Mouse (Mus musculus): ENCODE measurements around the gene Kifc5b. TPM values are rescaled to one million over a fixed set of nuclear protein-coding genes. Genes with fewer than 3 reads are reported as not detected.
A peak's percentile ranks its signal among the peaks of the same experiment; 100 is the strongest.
"Not testable (repeated sequence)": the region's sequence is repeated elsewhere in the genome, so short reads cannot be mapped to it uniquely, and the experiment has no call there.

Gene Kifc5b
- polyA plus RNA-seq, 1 experiment from 2014 or later: 3.6 TPM

DNA sequence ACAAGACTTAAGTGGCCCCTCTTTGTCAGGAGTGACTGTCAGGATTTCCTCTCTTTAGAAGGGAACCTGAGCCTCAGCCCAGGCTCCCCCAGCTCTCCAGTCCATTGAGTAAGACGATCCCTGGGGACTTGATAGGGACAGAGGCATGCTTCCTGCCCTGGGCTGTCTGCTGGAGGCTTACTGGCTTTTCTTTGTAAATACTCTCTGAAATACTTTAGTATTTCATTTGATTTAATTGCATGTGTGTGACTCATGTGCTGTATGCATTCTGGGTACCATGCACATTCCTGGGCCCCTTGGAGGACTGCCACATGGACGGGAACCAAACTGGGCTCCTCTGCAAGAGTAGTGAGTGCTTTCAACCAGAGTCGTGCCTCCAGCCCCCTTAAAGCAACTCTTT lies 29.0 kb upstream of the Kifc5b start:
- H3K9me3 ChIP-seq: no peaks in the 10 kb centered on the region
- no peak overlapping the region for H3K4me3 ChIP-seq
- no peaks in the 10 kb centered on the region for H3K36me3 ChIP-seq
- H3K9ac ChIP-seq: no peak overlapping the region; the same call in 1 of the 2 replicates
- H3K4me2 ChIP-seq: no peak overlapping the region
- WGBS: 44% methylated on average over 3 of the region's 3 CpGs
- no peak for ATAC-seq (ENCODE audit: low FRiP score)
- H3K27me3 ChIP-seq: peaks cover 42% of the 10 kb centered on the region
- peaks cover 24% of the 10 kb centered on the region for H3K4me1 ChIP-seq (replicated peaks)
- no peak overlapping the region for H3K27ac ChIP-seq

DNA sequence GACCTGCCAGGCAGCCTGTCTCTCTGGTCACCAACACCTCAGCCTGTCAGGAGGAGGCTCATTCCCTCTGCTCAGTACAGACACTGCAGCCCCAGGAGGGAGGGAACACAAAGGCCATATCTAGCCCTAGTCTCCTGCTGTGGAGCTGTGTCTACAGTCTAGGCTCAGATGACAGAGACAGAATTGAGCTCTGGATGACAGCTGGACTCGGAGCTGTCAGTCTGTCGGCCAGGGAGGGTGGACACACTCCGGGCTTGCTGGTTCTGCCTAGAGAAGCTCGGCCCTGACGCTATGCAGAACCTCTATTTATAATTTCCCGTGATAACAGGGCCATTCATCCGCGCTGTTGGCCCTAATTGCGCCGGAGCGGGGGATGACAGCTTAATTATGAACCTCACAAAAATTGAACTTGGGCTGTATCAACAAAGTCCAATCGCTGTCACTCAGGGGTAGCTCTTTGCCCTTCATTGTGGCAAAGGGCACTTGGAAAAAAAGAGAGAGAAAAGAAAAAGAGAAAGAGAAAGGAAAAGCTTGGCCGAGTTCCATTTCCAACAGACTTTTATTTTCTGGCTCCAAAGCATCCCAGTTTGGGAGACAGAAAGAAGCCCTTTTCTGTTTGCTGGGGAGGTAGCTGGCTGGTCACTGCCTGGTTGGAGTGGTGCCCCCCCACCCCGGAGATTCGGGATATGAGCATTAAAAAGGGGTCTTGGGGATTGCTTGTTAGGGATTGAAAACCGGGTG lies 24.1 kb upstream of the Kifc5b start:
- peak overlapping the region; percentile 17; the same call in 1 of the 2 replicates for H3K4me2 ChIP-seq
- ATAC-seq (ENCODE audit: low FRiP score): peak; percentile 57; the same call in 1 of the 2 replicates
- 31% methylated on average over 16 of the region's 16 CpGs for WGBS

DNA sequence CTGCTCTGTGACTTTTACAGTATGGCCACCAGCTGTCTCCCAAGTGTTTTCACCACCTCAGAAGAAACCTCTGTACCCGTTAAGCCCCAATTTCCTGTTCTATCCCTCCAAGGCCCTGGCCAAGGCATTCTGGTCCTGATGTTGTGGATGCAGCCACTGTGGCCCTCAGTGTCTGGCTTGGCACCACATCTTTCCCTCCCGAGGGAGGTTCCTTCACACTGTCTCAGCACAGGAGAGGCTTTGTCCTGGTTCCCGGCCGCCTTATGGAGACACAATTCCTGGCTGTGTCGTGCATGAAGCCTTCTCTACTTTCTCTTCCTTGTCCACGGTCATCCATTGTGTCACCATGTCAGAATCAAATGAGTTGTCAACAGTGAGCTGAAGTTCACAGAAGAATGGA lies 23.4 kb upstream of the Kifc5b start:
- 48% methylated on average over 6 of the region's 6 CpGs for WGBS
- H3K4me1 ChIP-seq (replicated peaks): peaks cover 23% of the 10 kb centered on the region
- no peaks in the 10 kb centered on the region for H3K36me3 ChIP-seq
- no peak overlapping the region for H3K4me3 ChIP-seq
- no peak overlapping the region for H3K27ac ChIP-seq
- no peak overlapping the region for H3K9ac ChIP-seq
- no peaks in the 10 kb centered on the region for H3K9me3 ChIP-seq
- H3K27me3 ChIP-seq: peaks cover 41% of the 10 kb centered on the region
- no peak overlapping the region for H3K4me2 ChIP-seq
- ATAC-seq (ENCODE audit: low FRiP score): no peak

More for the DNA sequence above, 24.1 kb upstream of the Kifc5b start:
- H3K4me1 ChIP-seq (replicated peaks): peaks cover 23% of the 10 kb centered on the region
- peak overlapping the region; percentile 24; the same call in 1 of the 2 replicates for H3K9ac ChIP-seq
- H3K27ac ChIP-seq: no peak overlapping the region
- H3K9me3 ChIP-seq: no peaks in the 10 kb centered on the region
- peaks cover 43% of the 10 kb centered on the region for H3K27me3 ChIP-seq
- no peaks in the 10 kb centered on the region for H3K36me3 ChIP-seq
- H3K4me3 ChIP-seq: no peak overlapping the region

DNA sequence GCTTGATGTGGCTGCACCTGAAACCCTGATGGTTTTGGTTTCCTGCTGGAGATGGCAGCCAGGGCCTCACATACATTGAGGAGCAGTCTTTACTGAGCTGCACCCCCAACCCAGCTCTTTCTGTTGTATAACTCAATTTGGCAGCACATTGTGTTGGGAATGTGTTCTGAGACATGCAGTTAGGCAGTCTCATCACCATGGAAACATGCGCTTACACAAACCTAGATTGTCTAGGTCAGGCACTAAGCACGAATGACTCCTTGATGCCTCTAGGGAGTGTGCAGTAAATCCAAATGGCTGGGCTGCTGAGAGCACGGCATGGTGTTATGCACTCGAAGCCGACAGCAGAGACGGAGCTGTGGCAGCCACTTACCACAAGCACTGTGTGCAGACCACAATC lies 22.5 kb upstream of the Kifc5b start:
- Histone ChIP-seq H3K4me2 (no peak overlapping the region), H3K4me1 (replicated peaks) (peaks cover 23% of the 10 kb centered on the region), H3K4me3 (no peak overlapping the region), H3K27ac (no peak overlapping the region), H3K9ac (no peak overlapping the region), H3K36me3 (no peaks in the 10 kb centered on the region), H3K27me3 (peaks cover 40% of the 10 kb centered on the region), H3K9me3 (no peaks in the 10 kb centered on the region)
- ATAC-seq (ENCODE audit: low FRiP score): no peak
- WGBS: 72% methylated on average over 6 of the region's 6 CpGs

DNA sequence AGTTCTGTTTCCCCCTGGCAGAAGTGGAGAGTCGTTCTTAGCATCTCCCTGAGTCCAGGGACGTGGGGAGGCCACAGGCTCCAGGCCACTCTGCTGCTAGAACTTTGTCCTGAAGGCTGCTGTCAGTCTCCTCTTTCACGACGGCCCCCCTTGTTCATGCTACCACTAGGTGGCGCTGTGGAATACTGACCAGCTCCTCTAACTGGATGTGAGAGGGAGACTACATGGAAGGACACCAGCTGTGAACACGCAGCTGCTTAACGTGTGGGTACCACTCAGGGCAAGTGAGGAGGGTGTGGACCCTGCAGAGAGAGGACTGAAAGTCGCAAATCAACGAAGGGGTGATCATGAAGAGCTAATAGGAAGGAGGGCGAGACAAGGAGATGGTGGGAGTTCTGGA lies 21.3 kb upstream of the Kifc5b start:
- Histone ChIP-seq H3K27me3 (peaks cover 36% of the 10 kb centered on the region), H3K27ac (no peak overlapping the region), H3K9me3 (no peaks in the 10 kb centered on the region), H3K4me3 (no peak overlapping the region), H3K9ac (no peak overlapping the region), H3K4me1 (replicated peaks) (peaks cover 23% of the 10 kb centered on the region), H3K36me3 (no peaks in the 10 kb centered on the region), H3K4me2 (no peak overlapping the region)
- ATAC-seq (ENCODE audit: low FRiP score): no peak
- 13% methylated on average over 10 of the region's 10 CpGs for WGBS

DNA sequence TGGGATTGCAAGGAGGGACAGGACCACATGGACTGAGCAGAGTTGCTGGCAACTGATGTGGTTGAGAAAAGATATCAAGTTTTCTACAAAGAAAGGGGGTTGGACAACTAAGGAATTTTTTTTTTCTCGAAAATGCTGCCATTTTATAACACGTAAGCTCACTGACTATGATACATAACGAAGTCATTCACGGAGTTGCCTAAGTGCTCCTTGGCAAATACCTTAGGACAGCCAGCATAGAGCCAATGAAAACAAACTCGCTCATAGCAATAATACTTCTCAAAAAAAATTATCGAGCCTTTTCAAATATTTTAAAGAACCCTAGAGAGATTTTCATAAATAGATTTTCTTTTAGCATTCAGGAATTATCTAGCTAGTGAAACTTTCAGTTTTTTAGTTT lies 16.0 kb upstream of the Kifc5b start:
- H3K9me3 ChIP-seq: no peaks in the 10 kb centered on the region
- no peak overlapping the region for H3K4me3 ChIP-seq
- no peak overlapping the region for H3K9ac ChIP-seq
- 87% methylated on average over 6 of the region's 6 CpGs for WGBS
- no peak for ATAC-seq (ENCODE audit: low FRiP score)
- no peaks in the 10 kb centered on the region for H3K36me3 ChIP-seq
- no peaks in the 10 kb centered on the region for H3K4me1 ChIP-seq (replicated peaks)
- H3K4me2 ChIP-seq: no peak overlapping the region
- H3K27ac ChIP-seq: no peak overlapping the region
- H3K27me3 ChIP-seq: peaks cover 25% of the 10 kb centered on the region

DNA sequence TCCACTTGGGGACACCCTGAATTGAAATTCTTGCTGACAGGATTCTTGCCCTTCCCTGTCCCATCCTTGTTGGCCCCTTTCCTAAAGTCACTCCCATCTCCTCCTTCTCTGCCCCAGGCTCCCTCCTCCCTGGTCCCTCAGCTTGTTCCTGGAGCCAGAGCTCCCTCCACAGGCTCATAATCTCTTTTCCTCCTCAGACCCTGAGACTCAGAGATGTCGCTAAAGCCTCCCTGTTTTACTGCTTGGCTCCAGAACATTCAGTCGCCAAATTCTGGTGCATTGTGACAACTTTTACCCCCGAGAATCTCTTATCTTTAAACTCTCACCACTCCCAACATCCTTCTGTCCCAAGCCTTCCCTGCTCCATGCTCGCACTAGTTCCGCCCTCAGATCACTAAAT lies 12.6 kb upstream of the Kifc5b start:
- no peak overlapping the region for H3K9ac ChIP-seq
- 67% methylated on average over 5 of the region's 5 CpGs for WGBS
- H3K4me3 ChIP-seq: no peak overlapping the region
- H3K4me2 ChIP-seq: no peak overlapping the region
- no peaks in the 10 kb centered on the region for H3K36me3 ChIP-seq
- 0 out of 2 replicates have a peak, but pooled peaks cover 3% of the 10 kb centered on the region for H3K27me3 ChIP-seq
- H3K4me1 ChIP-seq (replicated peaks): no peaks in the 10 kb centered on the region
- ATAC-seq (ENCODE audit: low FRiP score): no peak
- H3K27ac ChIP-seq: no peak overlapping the region
- no peaks in the 10 kb centered on the region for H3K9me3 ChIP-seq

DNA sequence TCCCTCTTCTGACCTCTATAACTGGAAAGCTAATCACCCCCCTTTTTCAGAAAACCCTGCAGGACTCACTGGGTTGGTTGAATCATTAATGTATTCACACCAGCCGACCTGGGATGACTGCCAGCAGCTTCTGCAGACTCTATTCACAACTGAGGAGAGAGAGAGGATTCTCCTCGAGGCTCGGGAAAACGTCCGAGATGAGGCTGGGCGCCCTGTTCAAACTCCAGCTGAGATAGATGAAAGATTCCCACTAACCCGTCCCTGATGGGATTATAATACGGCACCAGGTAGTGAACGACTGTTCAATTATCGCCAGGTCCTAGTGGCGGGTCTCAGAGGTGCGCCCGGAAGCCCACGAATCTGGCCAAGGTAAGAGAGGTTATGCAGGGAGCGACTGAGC lies 9.4 kb upstream of the Kifc5b start:
- not testable (repeated sequence) for H3K4me1 ChIP-seq (replicated peaks); H3K27ac ChIP-seq; H3K4me2 ChIP-seq; H3K36me3 ChIP-seq; ATAC-seq (ENCODE audit: low FRiP score); H3K27me3 ChIP-seq; H3K9me3 ChIP-seq; H3K4me3 ChIP-seq; H3K9ac ChIP-seq
- 81% methylated on average over 15 of the region's 15 CpGs for WGBS

DNA sequence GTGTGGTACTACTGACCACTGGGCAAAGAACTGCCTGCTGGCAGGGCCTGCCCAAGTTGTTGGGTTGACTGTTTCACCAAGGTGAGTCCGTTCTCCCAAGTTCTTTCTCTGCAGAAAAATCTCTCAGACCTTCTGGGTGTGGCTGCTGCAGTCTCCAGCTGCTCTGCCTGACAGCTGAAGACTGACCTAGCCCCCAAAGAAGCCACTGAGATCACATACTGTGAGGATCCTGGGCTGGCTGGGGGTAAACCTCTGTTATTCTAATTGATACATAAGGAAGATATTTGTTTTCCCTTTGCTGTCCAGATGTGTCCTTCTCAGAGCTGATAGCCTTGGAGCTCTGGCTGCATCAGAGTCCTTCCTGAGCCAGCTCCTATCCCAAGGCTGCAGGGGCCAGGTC lies 1.6 kb upstream of the Kifc5b start:
- no peak for ATAC-seq (ENCODE audit: low FRiP score)
- Histone ChIP-seq H3K4me3 (no peak overlapping the region), H3K36me3 (no peaks in the 10 kb centered on the region), H3K9ac (peak overlapping the region; percentile 10; the same call in 1 of the 2 replicates), H3K4me1 (replicated peaks) (peaks cover 13% of the 10 kb centered on the region), H3K27me3 (peaks cover 5% of the 10 kb centered on the region; the same call in 1 of the 2 replicates), H3K9me3 (no peaks in the 10 kb centered on the region), H3K27ac (no peak overlapping the region), H3K4me2 (no peak overlapping the region)
- WGBS: 67% methylated on average over 1 of the region's 1 CpGs

DNA sequence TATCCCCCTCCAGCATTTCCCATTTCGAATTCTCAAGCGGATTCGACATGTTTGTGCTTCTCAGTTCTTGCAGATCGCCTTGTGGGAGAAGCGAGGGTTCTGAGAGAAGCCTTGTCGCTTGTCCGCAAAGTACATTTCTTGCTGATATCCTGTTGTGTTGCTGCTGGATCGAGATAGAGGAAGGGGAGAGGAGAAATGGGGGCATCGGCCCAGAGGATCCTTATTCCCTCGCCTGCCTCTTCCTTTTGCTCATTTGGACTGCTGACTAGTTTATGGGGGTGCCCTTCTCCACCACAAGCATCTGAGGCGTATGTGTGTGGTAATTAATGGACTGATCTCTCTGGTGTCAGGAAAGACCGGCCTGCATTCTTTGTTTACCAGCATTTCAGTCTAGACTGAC lies 669 bp downstream of the Kifc5b start:
- not testable (repeated sequence) for ATAC-seq (ENCODE audit: low FRiP score); H3K9me3 ChIP-seq; H3K36me3 ChIP-seq; H3K27ac ChIP-seq; H3K27me3 ChIP-seq
- peaks cover 13% of the 10 kb centered on the region for H3K4me1 ChIP-seq (replicated peaks)
- peak overlapping the region; percentile 78 for H3K4me2 ChIP-seq
- peak overlapping the region; percentile 74 for H3K9ac ChIP-seq
- WGBS: under 1% methylated on average over 12 of the region's 12 CpGs
- peak overlapping the region; percentile 67 for H3K4me3 ChIP-seq

DNA sequence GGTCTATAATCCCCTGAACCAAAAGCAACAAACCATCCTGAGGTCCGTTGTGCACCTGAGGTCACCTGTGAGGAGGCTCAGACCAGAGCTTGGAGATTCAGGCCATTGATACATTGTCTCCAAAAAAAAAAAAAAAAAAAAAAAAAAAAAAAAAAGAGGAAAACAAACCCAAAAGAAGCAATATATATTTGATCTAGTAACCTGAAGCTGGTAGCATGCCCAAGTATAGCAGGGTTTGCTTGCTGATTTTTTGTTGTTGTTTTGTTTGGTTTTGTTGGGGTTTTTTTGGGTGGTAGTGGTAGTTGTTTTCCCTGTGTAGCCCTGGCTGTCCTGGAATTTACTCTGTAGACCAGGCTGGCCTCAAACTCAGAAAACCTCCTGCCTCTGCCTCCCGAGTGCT lies 1.5 kb downstream of the Kifc5b start:
- Histone ChIP-seq H3K4me1 (replicated peaks) (peaks cover 13% of the 10 kb centered on the region), H3K4me3 (peak overlapping the region; percentile 9; the same call in 1 of the 2 replicates), H3K9me3 (no peaks in the 10 kb centered on the region), H3K27ac (no peak overlapping the region), H3K4me2 (peak overlapping the region; percentile 78), H3K9ac (no peak overlapping the region), H3K27me3 (peaks cover 5% of the 10 kb centered on the region; the same call in 1 of the 2 replicates), H3K36me3 (peaks cover 7% of the 10 kb centered on the region)
- ATAC-seq (ENCODE audit: low FRiP score): no peak
- WGBS: 65% methylated on average over 2 of the region's 2 CpGs

DNA sequence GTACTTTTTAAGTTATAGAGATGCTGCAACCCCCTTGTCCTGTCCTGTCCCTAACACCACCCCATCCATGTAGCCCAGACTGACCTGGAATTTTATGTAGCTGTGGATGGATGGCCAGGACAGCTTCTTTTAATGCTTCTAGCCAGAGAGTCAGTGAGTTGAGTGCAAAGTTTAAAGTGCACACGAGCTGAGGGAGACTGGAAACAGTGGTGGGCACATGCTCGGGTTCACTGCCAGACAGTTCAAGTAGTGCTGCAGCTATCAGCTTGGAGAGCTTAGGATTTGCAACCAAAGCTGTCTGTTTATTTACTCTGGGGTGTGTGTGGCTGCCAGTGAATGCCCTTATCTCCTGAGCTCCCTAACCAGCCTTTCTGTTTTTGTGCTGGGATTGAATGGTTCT lies 2.6 kb downstream of the Kifc5b start:
- H3K9ac ChIP-seq; ATAC-seq (ENCODE audit: low FRiP score); H3K9me3 ChIP-seq; H3K27me3 ChIP-seq; H3K4me3 ChIP-seq; H3K27ac ChIP-seq; H3K36me3 ChIP-seq; H3K4me2 ChIP-seq: not testable (repeated sequence)
- peaks cover 13% of the 10 kb centered on the region for H3K4me1 ChIP-seq (replicated peaks)
- WGBS: 78% methylated on average over 2 of the region's 2 CpGs

DNA sequence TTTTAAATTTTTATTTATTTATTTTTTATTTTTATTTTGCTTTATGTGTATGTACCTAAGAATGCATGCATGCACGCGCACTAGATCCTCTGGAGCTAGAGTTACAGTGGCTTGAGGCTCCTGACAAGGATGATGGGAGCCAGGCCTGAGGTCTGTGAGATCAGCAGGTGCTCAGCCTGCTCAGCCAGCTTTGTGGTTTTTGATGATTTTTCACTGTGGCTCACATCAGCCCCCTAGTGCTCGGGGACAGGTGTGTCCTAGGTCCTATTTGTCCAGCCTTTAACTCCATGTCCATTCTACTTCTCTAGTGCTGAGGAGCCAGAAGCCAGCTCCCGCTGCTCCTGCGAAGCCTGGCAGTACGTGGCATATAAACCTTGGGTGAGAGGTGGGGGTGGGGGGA lies 5.5 kb downstream of the Kifc5b start:
- 98% methylated on average over 6 of the region's 6 CpGs for WGBS

More for the DNA sequence above, 5.5 kb downstream of the Kifc5b start:
- H3K9ac ChIP-seq; ATAC-seq (ENCODE audit: low FRiP score); H3K27ac ChIP-seq; H3K4me2 ChIP-seq; H3K9me3 ChIP-seq; H3K4me3 ChIP-seq; H3K27me3 ChIP-seq: not testable (repeated sequence)
- peaks cover 19% of the 10 kb centered on the region for H3K36me3 ChIP-seq
- H3K4me1 ChIP-seq (replicated peaks): peaks cover 10% of the 10 kb centered on the region
